Mouse (Mus musculus) heart, embryonic 14.5 days (tissue): ENCODE data around the gene Arhgap5. TPM values are rescaled to one million over a fixed set of nuclear protein-coding genes. Genes with fewer than 3 reads are reported as not detected.

ENCODE experiments used
- ATAC-seq: fragments of 200-750 bp; cut with Nextera tagmentation; 2 replicates; pipeline ENCODE4 v1.8.0; 2017; ENCODE audit warnings: low read depth, moderate TSS enrichment; ENCODE audit not compliant: insufficient number of reproducible peaks, insufficient read depth, low FRiP score
- H3K27ac ChIP-seq, 2 experiments: fragments of 200-500 bp in 1 of 2; fragments of 300-500 bp in 1 of 2; sonication (generic) in 1 of 2; replicated peaks in 1 of 2; 2 replicates each; pipeline ENCODE4 v1.5.1; 2012 to 2014; ENCODE audit warnings: low read depth in 2 of 2, low read length in 2 of 2, control low read depth in 1 of 2, mild to moderate bottlenecking in 1 of 2, mixed read lengths in 1 of 2; ENCODE audit not compliant: control insufficient read depth in 1 of 2, insufficient read depth in 1 of 2
- H3K27me3 ChIP-seq: fragments of 300-500 bp; sonication (generic); 2 replicates; pipeline ENCODE4 v1.6.1; 2014; ENCODE audit warnings: mild to moderate bottlenecking, low read length, control low read depth; ENCODE audit not compliant: control insufficient read depth, insufficient read depth
- H3K36me3 ChIP-seq: fragments of 300-500 bp; sonication (generic); 2 replicates; pipeline ENCODE4 v1.6.1; 2014; ENCODE audit warnings: mild to moderate bottlenecking, control low read depth, low read length, mixed read lengths; ENCODE audit not compliant: control insufficient read depth, insufficient read depth
- H3K4me1 ChIP-seq, 2 experiments: fragments of 200-500 bp in 1 of 2; fragments of 300-500 bp in 1 of 2; sonication (generic) in 1 of 2; 2 replicates each; pipeline ENCODE4 v1.6.1; 2012 to 2014; ENCODE audit warnings: low read length in 2 of 2, control low read depth in 1 of 2, mixed read lengths in 1 of 2; ENCODE audit not compliant: control insufficient read depth in 2 of 2, insufficient read depth in 2 of 2
- H3K4me2 ChIP-seq: fragments of 300-500 bp; sonication (generic); 2 replicates; pipeline ENCODE4 v1.6.1; 2014; ENCODE audit warnings: mild to moderate bottlenecking, low read length
- H3K4me3 ChIP-seq, 2 experiments: fragments of 200-500 bp in 1 of 2; fragments of 300-500 bp in 1 of 2; sonication (generic) in 1 of 2; 2 replicates each; pipeline ENCODE4 v1.5.1; 2012 to 2014; ENCODE audit warnings: low read length in 2 of 2, mild to moderate bottlenecking in 2 of 2, control low read depth in 1 of 2, low read depth in 1 of 2, moderate library complexity in 1 of 2; ENCODE audit not compliant: control insufficient read depth in 1 of 2, insufficient read depth in 1 of 2
- H3K9ac ChIP-seq: fragments of 300-500 bp; sonication (generic); 2 replicates; pipeline ENCODE4 v1.6.1; 2014; ENCODE audit warnings: mild to moderate bottlenecking, low read length
- H3K9me3 ChIP-seq: fragments of 300-500 bp; sonication (generic); 2 replicates; pipeline ENCODE4 v1.6.1; 2016; ENCODE audit warnings: low read length, control low read depth; ENCODE audit not compliant: control insufficient read depth
- WGBS: fragments of 180-500 bp; shearing (Covaris S2); extraction: QIAGEN DNeasy Blood & Tissue Kit; methylation state at CpG from one replicate; pipeline ENCODE4 v1.1.7; 2014; 5-methylcytosine and 5-hydroxymethylcytosine counted together
- polyA plus RNA-seq: library from polyadenylated mRNA; unstranded; fragments of >200 nt; fragmentation: Nextera tagmentation; extraction: Ambion mirVana; gene quantifications from 2 replicates; pipeline ENCODE4 v1.2.1, GENCODE M21; 2014

Gene Arhgap5
- polyA plus RNA-seq, 1 experiment from 2014 or later, result 42.6 TPM

DNA sequence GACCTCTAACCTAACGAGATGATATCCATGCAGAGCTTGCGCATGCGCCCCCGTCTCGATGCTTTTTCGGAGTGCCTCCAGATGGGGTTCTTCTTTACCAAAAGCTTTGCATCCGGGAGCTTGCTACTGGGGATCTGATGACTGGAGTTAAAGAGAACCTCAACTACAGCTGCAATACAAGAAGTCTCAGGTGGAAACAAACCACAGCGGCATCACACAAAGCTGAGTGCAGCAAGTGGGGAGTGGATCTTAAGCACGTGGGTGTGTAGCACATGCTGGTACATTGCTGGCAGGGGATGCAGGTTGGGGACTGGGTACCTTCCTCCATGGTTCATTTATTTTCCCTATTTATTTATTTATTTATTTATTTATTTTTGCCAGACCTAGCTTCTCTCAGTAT lies 22.9 kb upstream of the Arhgap5 start:
- Histone ChIP-seq H3K4me3 (no peak overlapping the region), H3K4me1 (peaks cover 6 to 7% of the 10 kb centered on the region in 2 experiments; a peak in 2 of 4 replicates), H3K36me3 (no peaks in the 10 kb centered on the region), H3K27me3 (no peaks in the 10 kb centered on the region), H3K4me2 (no peak overlapping the region), H3K27ac (no peak overlapping the region), H3K9ac (no peak overlapping the region), H3K9me3 (no peaks in the 10 kb centered on the region)
- no peak for ATAC-seq
- WGBS, result 88% methylated on average over 9 of the region's 9 CpGs

DNA sequence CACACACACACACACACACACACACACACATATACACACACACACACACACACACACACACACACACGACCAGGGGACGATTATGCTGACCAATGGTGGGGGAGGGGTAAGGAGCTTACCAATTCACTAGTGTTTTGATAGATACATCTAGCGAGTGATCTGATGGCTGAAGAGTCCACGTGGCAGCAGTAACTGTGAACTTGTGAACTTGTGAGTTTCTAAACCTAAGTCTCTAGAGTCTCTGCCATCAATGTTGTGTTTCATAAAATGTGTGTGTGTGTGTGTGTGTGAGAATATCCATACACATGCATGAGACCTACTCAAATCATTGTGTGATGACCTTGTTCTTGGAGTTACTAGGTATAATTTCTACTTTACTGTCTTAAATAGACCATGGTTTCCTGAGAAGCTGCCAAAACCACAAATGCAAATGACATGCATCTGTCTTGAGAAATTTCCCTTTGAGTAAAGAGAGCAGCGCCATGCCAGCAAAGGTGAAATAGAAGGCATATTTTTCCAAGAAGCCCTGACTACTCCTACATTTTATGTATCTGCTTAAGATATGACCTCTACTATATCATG lies 21.7 kb upstream of the Arhgap5 start:
- Histone ChIP-seq H3K9me3 (no peaks in the 10 kb centered on the region), H3K4me1 (peaks cover 6 to 7% of the 10 kb centered on the region in 2 experiments; a peak in 2 of 4 replicates), H3K27ac (no peak overlapping the region), H3K36me3 (no peaks in the 10 kb centered on the region), H3K4me2 (no peak overlapping the region), H3K9ac (no peak overlapping the region), H3K4me3 (no peak overlapping the region), H3K27me3 (no peaks in the 10 kb centered on the region)
- WGBS, result 73% methylated on average over 5 of the region's 5 CpGs
- ATAC-seq, result no peak

DNA sequence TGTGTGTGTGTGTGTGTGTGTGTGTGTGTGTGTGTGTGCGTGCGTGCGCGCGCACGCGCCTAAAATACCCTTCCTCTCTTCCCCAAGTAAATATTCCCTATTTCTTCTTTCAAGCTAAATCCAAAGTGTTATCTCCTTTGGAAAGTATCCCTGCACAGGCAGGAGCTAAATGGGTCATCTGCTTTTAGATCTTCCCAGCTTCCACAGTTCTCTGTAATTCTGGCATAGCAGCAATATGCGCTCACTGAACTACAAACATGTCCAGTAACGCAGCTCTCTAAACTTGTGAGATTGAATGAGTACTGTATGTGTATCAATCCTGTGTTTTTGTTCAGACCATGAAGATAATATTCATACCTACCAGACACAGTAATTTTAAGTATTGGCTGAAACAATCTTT lies 20.6 kb upstream of the Arhgap5 start:
- 95% methylated on average over 9 of the region's 9 CpGs for WGBS
- no peak overlapping the region for H3K9ac ChIP-seq
- H3K27ac ChIP-seq, result no peak overlapping the region
- no peak overlapping the region for H3K4me3 ChIP-seq
- peaks cover 6 to 7% of the 10 kb centered on the region in 2 experiments for H3K4me1 ChIP-seq
- no peaks in the 10 kb centered on the region for H3K9me3 ChIP-seq
- no peaks in the 10 kb centered on the region for H3K36me3 ChIP-seq
- no peaks in the 10 kb centered on the region for H3K27me3 ChIP-seq
- H3K4me2 ChIP-seq, result no peak overlapping the region
- no peak for ATAC-seq

DNA sequence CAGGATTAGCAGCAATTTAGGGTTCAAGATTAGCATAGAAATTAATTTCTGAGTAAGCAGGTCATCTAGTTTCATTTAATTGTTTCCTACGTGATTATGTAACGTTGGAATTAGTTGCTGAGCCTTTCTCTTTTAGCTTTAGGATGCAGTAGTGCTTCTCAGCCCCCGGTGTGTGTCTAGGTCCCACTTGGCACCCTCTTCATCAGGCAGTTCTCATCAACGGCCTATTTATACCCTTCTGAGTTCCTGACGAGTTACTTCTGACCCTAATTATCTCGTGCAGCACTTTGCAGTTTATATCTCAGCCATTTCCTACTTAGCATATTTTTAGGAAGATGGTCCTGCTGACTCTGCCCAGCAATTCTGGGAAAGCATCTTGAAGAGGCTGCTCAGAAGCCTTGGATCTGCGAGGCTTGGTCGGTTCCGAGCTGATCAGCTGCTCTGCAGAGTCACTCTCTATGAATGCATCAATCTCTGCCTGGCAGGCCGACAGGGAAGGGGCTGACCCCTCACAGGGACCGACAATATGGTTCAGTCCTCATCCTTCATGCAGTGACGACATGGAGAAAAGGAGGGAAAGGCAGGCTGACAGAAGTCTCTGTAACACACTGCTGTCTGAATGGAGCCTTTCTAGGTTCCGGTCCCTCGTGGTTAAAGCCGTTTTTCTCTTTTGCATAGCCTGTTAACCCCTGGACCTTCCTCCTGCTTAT lies 15.4 kb upstream of the Arhgap5 start:
- Histone ChIP-seq H3K9me3 (no peaks in the 10 kb centered on the region), H3K4me2 (peak overlapping the region; percentile 40), H3K27ac (no peak overlapping the region), H3K9ac (no peak overlapping the region; the same call in 1 of the 2 replicates), H3K36me3 (no peaks in the 10 kb centered on the region), H3K27me3 (no peaks in the 10 kb centered on the region), H3K4me1 (peaks cover 4 to 8% of the 10 kb centered on the region in 2 experiments; a peak in 2 of 4 replicates), H3K4me3 (no peak overlapping the region)
- WGBS, result 22% methylated on average over 15 of the region's 15 CpGs
- ATAC-seq, result no peak

DNA sequence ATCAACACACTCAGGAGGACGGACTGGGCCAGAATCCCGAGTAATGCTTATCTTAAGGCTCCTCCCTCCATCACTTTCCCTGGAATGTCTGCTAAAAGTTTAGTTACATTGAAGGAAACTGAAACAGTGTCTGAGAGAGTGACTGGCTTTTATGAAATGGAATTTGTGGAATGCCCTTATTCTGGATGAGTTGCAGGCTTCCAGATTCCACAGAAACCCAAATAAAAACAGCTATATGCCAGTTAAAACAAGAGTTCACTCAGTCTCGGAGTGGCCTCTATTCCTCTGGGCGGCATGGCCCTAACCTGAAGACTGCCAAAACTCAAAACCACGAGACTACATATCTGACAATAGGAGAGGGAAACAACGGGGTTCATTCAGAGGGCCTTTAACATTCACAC lies 10.5 kb upstream of the Arhgap5 start:
- Histone ChIP-seq H3K9ac (no peak overlapping the region), H3K9me3 (no peaks in the 10 kb centered on the region), H3K27ac (peak overlapping the region in 1 of 2 experiments; percentile 20; a peak in 1 of 4 replicates), H3K4me3 (no peak overlapping the region), H3K4me1 (peaks cover 4 to 7% of the 10 kb centered on the region in 2 experiments; a peak in 2 of 4 replicates), H3K27me3 (no peaks in the 10 kb centered on the region), H3K4me2 (no peak overlapping the region), H3K36me3 (no peaks in the 10 kb centered on the region)
- 40% methylated on average over 6 of the region's 6 CpGs for WGBS
- no peak; the same call in 1 of the 2 replicates for ATAC-seq

DNA sequence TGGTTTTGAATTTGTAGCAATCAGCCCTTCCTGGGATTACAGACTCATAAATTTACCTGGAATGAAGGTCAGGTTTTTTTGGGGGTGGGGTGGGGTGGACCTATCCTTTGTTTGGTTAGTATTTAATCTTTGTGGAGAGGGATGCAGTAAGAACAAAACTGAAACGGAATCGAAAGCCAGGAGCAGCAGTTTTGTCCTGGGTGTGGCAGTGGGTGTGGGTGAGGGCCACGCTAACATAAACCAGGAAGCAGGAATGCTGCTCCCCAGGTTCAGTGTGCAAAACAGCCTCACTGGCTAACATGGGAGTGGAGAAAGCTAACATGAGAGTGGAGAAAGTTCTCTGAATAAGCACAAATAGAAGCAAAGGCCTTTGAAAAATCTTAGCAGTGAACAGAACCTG lies 6.6 kb upstream of the Arhgap5 start:
- no peaks in the 10 kb centered on the region for H3K36me3 ChIP-seq
- H3K4me1 ChIP-seq, result peaks cover 0 to 8% of the 10 kb centered on the region in 2 experiments; a peak in 2 of 4 replicates
- no peaks in the 10 kb centered on the region for H3K9me3 ChIP-seq
- H3K9ac ChIP-seq, result no peak overlapping the region
- H3K4me2 ChIP-seq, result no peak overlapping the region
- no peak overlapping the region for H3K27ac ChIP-seq
- no peak for ATAC-seq
- no peak overlapping the region for H3K4me3 ChIP-seq
- no peaks in the 10 kb centered on the region for H3K27me3 ChIP-seq
- 78% methylated on average over 3 of the region's 3 CpGs for WGBS

DNA sequence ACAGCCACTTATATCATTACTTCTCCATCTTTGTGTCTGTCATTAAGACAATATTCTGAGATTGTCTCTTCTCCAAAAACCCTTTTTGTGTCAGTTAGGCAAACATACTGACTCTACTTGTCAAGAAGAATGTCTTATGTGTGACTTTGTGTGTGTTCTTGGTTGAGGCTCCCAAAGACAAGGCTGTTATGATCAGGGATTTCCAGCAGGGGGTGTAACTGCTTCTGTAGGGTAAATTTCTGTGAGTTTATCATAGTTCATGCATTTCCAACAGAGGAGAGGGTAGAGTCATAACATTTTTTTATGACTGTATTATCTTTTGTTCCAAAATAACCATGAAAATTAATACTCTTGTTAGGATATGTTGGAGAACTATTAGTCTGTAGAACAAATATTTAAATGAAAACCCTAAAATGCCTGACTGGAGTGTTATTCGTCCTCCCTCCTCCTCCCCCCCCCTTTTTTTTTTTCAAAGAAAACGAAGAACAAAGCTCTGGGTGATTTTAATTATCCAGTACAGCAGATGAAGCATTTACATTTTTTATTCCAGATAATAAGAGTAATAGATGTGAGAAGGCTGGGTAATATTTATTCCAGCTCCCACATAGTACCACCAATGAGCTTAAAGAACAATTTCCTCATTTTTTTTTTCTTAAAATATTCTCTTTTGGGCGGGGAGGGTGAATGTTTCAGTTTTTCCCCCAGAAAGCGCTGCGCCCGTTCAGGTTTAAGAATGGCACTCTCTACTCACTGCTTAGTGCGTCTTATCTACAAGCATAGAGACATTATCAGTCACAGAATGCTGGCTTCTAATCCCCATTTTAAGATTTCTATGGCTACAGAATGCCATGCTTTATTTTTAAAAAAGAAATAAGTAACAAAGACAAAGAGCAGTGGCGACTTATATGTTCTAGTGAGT lies 2.6 kb upstream of the Arhgap5 start:
- ATAC-seq, result no peak
- peaks cover 0 to 9% of the 10 kb centered on the region in 2 experiments; a peak in 2 of 4 replicates for H3K4me1 ChIP-seq
- no peaks in the 10 kb centered on the region for H3K36me3 ChIP-seq
- WGBS, result 53% methylated on average over 8 of the region's 8 CpGs
- H3K9ac ChIP-seq, result no peak overlapping the region
- H3K9me3 ChIP-seq, result no peaks in the 10 kb centered on the region
- H3K4me2 ChIP-seq, result peak overlapping the region; percentile 29; the same call in 1 of the 2 replicates
- H3K4me3 ChIP-seq, result no peak overlapping the region
- no peak overlapping the region for H3K27ac ChIP-seq
- H3K27me3 ChIP-seq, result no peaks in the 10 kb centered on the region
